Mouse (Mus musculus): Measurements from ENCODE around the gene Pde9a. TPM values are rescaled to one million over a fixed set of nuclear protein-coding genes. Genes with fewer than 3 reads are reported as not detected.

Pde9a gene
- total and polyA plus RNA-seq, 3 experiments, result 0.56 TPM; not detected in 2

- Histone ChIP-seq H3K4me3 (ENCODE audit: control insufficient read depth in 1 of 2, insufficient read depth in 1 of 2, low read depth in 2 of 2, low read length in 2 of 2) (no peak overlapping the region), H3K9me3 (replicated peaks; ENCODE audit: insufficient read depth, low read length) (no peaks in the 10 kb centered on the region), H3K9ac (ENCODE audit: control insufficient read depth, low read depth, low read length, poor library complexity, severe bottlenecking) (no peak overlapping the region), H3K27me3 (ENCODE audit: control insufficient read depth in 1 of 2, insufficient read depth in 2 of 2, low read length in 2 of 2) (no peaks in the 10 kb centered on the region), H3K27ac (ENCODE audit: control insufficient read depth, low read depth, low read length) (no peak overlapping the region), H3K4me1 (ENCODE audit: control insufficient read depth in 1 of 2, insufficient read depth in 2 of 2, low read length in 2 of 2) (no peaks in the 10 kb centered on the region), H3K79me2 (ENCODE audit: control insufficient read depth, insufficient read depth, low read length, poor library complexity) (no peaks in the 10 kb centered on the region), H3K36me3 (ENCODE audit: control insufficient read depth in 1 of 2, insufficient read depth in 2 of 2, low read length in 2 of 2) (no peaks in the 10 kb centered on the region)
- DNase-seq (ENCODE audit: low read depth, low spot score), result no peak
- no peak for TF ChIP-seq POLR2AphosphoS5 (IDR thresholded peaks at IDR 0.05; ENCODE audit: borderline replicate concordance, low read depth, low read length)
- TF ChIP-seq EP300 (IDR thresholded peaks at IDR 0.05; ENCODE audit: low read depth in 1 of 2, low read length in 2 of 2), result no peak
- TF ChIP-seq MXI1 (IDR thresholded peaks at IDR 0.05; ENCODE audit: low read depth, low read length), result no peak
- no peak for TF ChIP-seq JUND (IDR thresholded peaks at IDR 0.05; ENCODE audit: low read depth, low read length)
- no peak for TF ChIP-seq GABPA (IDR thresholded peaks at IDR 0.05; ENCODE audit: low read depth, low read length)
- no peak for TF ChIP-seq MEF2A (IDR thresholded peaks at IDR 0.05; ENCODE audit: extremely low read depth, insufficient replicate concordance, low read depth, low read length, poor library complexity, severe bottlenecking)
- TF ChIP-seq GATA1 (IDR thresholded peaks at IDR 0.05; ENCODE audit: low read depth, low read length), result no peak
- TF ChIP-seq SIN3A (IDR thresholded peaks at IDR 0.05; ENCODE audit: low read length), result no peak
- TF ChIP-seq USF2 (IDR thresholded peaks at IDR 0.05; ENCODE audit: borderline replicate concordance in 1 of 2, insufficient read depth in 1 of 2, low read depth in 1 of 2, low read length in 2 of 2), result no peak
- TF ChIP-seq KAT2A (conservative IDR thresholded peaks at IDR 0.05; ENCODE audit: low read depth, low read length), result no peak
- TF ChIP-seq TAL1 (IDR thresholded peaks at IDR 0.05; ENCODE audit: low read length), result no peak
Observed at GRCm38 (mm10) chr17:31339769-31340168, 46.2 kb upstream of the Pde9a start.

GRCm38 (mm10) chr17:31342191-31342590 is 43.8 kb upstream of the Pde9a start:
- H3K27me3 ChIP-seq (ENCODE audit: control insufficient read depth in 1 of 2, insufficient read depth in 2 of 2, low read length in 2 of 2), result no peaks in the 10 kb centered on the region
- H3K9me3 ChIP-seq (replicated peaks; ENCODE audit: insufficient read depth, low read length), result no peaks in the 10 kb centered on the region
- no peaks in the 10 kb centered on the region for H3K36me3 ChIP-seq (ENCODE audit: control insufficient read depth in 1 of 2, insufficient read depth in 2 of 2, low read length in 2 of 2)
- no peak overlapping the region for H3K4me3 ChIP-seq (ENCODE audit: control insufficient read depth in 1 of 2, insufficient read depth in 1 of 2, low read depth in 2 of 2, low read length in 2 of 2)
- no peak overlapping the region for H3K9ac ChIP-seq (ENCODE audit: control insufficient read depth, low read depth, low read length, poor library complexity, severe bottlenecking)
- H3K27ac ChIP-seq (ENCODE audit: control insufficient read depth, low read depth, low read length), result no peak overlapping the region
- H3K4me1 ChIP-seq (ENCODE audit: control insufficient read depth in 1 of 2, insufficient read depth in 2 of 2, low read length in 2 of 2), result no peaks in the 10 kb centered on the region
- TF ChIP-seq MYC (IDR thresholded peaks at IDR 0.05; ENCODE audit: low read depth, low read length), result no peak
- TF ChIP-seq TAL1 (IDR thresholded peaks at IDR 0.05; ENCODE audit: low read length), result no peak
- no peak for TF ChIP-seq CTCF (IDR thresholded peaks at IDR 0.05 in 2 of 3, conservative IDR thresholded peaks at IDR 0.05 in 1 of 3; ENCODE audit: control insufficient read depth in 1 of 3, insufficient read depth in 1 of 3, low read depth in 2 of 3, low read length in 3 of 3, poor library complexity in 1 of 3, severe bottlenecking in 1 of 3)
- TF ChIP-seq MYB (IDR thresholded peaks at IDR 0.05; ENCODE audit: low read depth, low read length), result no peak
- TF ChIP-seq USF2 (IDR thresholded peaks at IDR 0.05; ENCODE audit: borderline replicate concordance in 1 of 2, insufficient read depth in 1 of 2, low read depth in 1 of 2, low read length in 2 of 2), result no peak
- TF ChIP-seq UBTF (IDR thresholded peaks at IDR 0.05; ENCODE audit: borderline replicate concordance, insufficient read depth, low read depth, low read length), result no peak
- no peak for TF ChIP-seq ZNF384 (IDR thresholded peaks at IDR 0.05; ENCODE audit: low read depth, low read length)
- TF ChIP-seq POLR2A (IDR thresholded peaks at IDR 0.05; ENCODE audit: control insufficient read depth in 1 of 2, insufficient read depth in 1 of 2, low read depth in 1 of 2, low read length in 2 of 2, poor library complexity in 1 of 2), result no peak
- no peak for TF ChIP-seq TCF12 (IDR thresholded peaks at IDR 0.05; ENCODE audit: low read depth, low read length)
- no peak for TF ChIP-seq BHLHE40 (IDR thresholded peaks at IDR 0.05; ENCODE audit: borderline replicate concordance, low read depth, low read length)
- TF ChIP-seq POLR2AphosphoS2 (IDR thresholded peaks at IDR 0.05; ENCODE audit: low read length), result no peak
- no peak for TF ChIP-seq ZC3H11A (IDR thresholded peaks at IDR 0.05; ENCODE audit: low read depth, low read length)
- no peak for TF ChIP-seq EP300 (IDR thresholded peaks at IDR 0.05; ENCODE audit: low read depth in 1 of 2, low read length in 2 of 2)
- no peak for TF ChIP-seq MAZ (IDR thresholded peaks at IDR 0.05; ENCODE audit: low read depth, low read length)
- no peak for TF ChIP-seq GABPA (IDR thresholded peaks at IDR 0.05; ENCODE audit: low read depth, low read length)
- TF ChIP-seq MXI1 (IDR thresholded peaks at IDR 0.05; ENCODE audit: low read depth, low read length), result no peak
- no peak for TF ChIP-seq KAT2A (conservative IDR thresholded peaks at IDR 0.05; ENCODE audit: low read depth, low read length)
- TF ChIP-seq HCFC1 (IDR thresholded peaks at IDR 0.05; ENCODE audit: low read depth, low read length), result no peak
- no peak for TF ChIP-seq NELFE (IDR thresholded peaks at IDR 0.05; ENCODE audit: low read depth, low read length)
- no peaks in the 10 kb centered on the region for H3K79me2 ChIP-seq (ENCODE audit: control insufficient read depth, insufficient read depth, low read length, poor library complexity)
- DNase-seq (ENCODE audit: low read depth, low spot score), result no peak
